Mouse (Mus musculus) lung, embryonic 14.5 days (tissue): ENCODE results near the gene Notch3. TPM values are rescaled to one million over a fixed set of nuclear protein-coding genes. Genes with fewer than 3 reads are reported as not detected.

ENCODE experiments used
- ATAC-seq: fragments of 200-750 bp; cut with Nextera tagmentation; 2 replicates; pipeline ENCODE4 v1.8.0; 2017; ENCODE audit warnings: mild to moderate bottlenecking, moderate TSS enrichment, moderate library complexity; ENCODE audit not compliant: insufficient read depth
- DNase-seq: peaks from one replicate; pipeline ENCODE4 v3.0.0-alpha.2; 2015
- H3K27ac ChIP-seq: fragments of 300-500 bp; sonication (generic); 2 replicates; pipeline ENCODE4 v1.5.1; 2014; ENCODE audit warnings: low read depth, mild to moderate bottlenecking, moderate library complexity
- H3K27me3 ChIP-seq: fragments of 300-500 bp; sonication (generic); 2 replicates; pipeline ENCODE4 v1.6.1; 2014; ENCODE audit warnings: low read length, control low read depth; ENCODE audit not compliant: insufficient read depth
- H3K36me3 ChIP-seq: fragments of 300-500 bp; sonication (generic); 2 replicates; pipeline ENCODE4 v1.6.1; 2014; ENCODE audit warnings: control low read depth; ENCODE audit not compliant: insufficient read depth
- H3K4me1 ChIP-seq: fragments of 300-500 bp; sonication (generic); 2 replicates; pipeline ENCODE4 v1.6.1; 2014; ENCODE audit warnings: antibody characterized with exemption, control low read depth; ENCODE audit not compliant: insufficient read depth
- H3K4me2 ChIP-seq: fragments of 300-500 bp; sonication (generic); 2 replicates; pipeline ENCODE4 v1.6.1; 2014; ENCODE audit warnings: mild to moderate bottlenecking
- H3K4me3 ChIP-seq: fragments of 300-500 bp; sonication (generic); 2 replicates; pipeline ENCODE4 v1.5.1; 2014; ENCODE audit warnings: low read depth, low read length
- H3K9ac ChIP-seq: fragments of 300-500 bp; sonication (generic); 2 replicates; pipeline ENCODE4 v1.6.1; 2014
- H3K9me3 ChIP-seq: fragments of 300-500 bp; sonication (generic); 2 replicates; pipeline ENCODE4 v1.6.1; 2016; ENCODE audit warnings: low read depth, low read length, control low read depth
- CTCF ChIP-seq: IDR thresholded peaks from 2 replicates; pipeline ENCODE4 v1.5.1; 2016; ENCODE audit warnings: antibody characterized with exemption, low read depth
- WGBS: fragments of 180-500 bp; shearing (Covaris S2); extraction: QIAGEN DNeasy Blood & Tissue Kit; methylation state at CpG from one replicate; pipeline ENCODE4 v1.1.7; 2014; 5-methylcytosine and 5-hydroxymethylcytosine counted together
- polyA plus RNA-seq: library from polyadenylated mRNA; unstranded; fragments of >200 nt; fragmentation: Nextera tagmentation; extraction: Ambion mirVana; gene quantifications from 2 replicates; pipeline ENCODE4 v1.2.1, GENCODE M21; 2014

The Notch3 gene
- polyA plus RNA-seq, 1 experiment from 2014 or later: 21.7 TPM

- DNase-seq: peak; percentile 55
- H3K27ac ChIP-seq: no peak within 1 kb of the TSS
- H3K4me1 ChIP-seq: 0 out of 2 replicates have a peak, but pooled peaks cover 9% of the 10 kb centered on the region
- H3K4me2 ChIP-seq: peak within 1 kb of the TSS; percentile 73
- 6% methylated on average over 42 of the region's 42 CpGs for WGBS
- H3K9ac ChIP-seq: peak within 1 kb of the TSS; percentile 26
- peaks cover 14% of the 10 kb centered on the region for H3K27me3 ChIP-seq
- no peaks in the 10 kb centered on the region for H3K9me3 ChIP-seq
- ATAC-seq: peak; percentile 55
- H3K4me3 ChIP-seq: peak within 1 kb of the TSS; percentile 33
- H3K36me3 ChIP-seq: no peaks in the 10 kb centered on the region
- no peak for TF ChIP-seq CTCF
These were observed 22.4 kb upstream of the Notch3 start, which contains the start of gene Ephx3 for GRCm38 (mm10) chr17:32188863-32189636. Ephx3 (minus strand) TSS chr17:32189549.

GRCm38 (mm10) chr17:32183017-32183416 is 16.4 kb upstream of the Notch3 start:
- Histone ChIP-seq H3K4me1 (peaks cover 7% of the 10 kb centered on the region), H3K4me2 (no peak overlapping the region), H3K27ac (no peak overlapping the region), H3K9ac (no peak overlapping the region), H3K9me3 (no peaks in the 10 kb centered on the region), H3K4me3 (no peak overlapping the region), H3K27me3 (peaks cover under 1% of the 10 kb centered on the region), H3K36me3 (no peaks in the 10 kb centered on the region)
- ATAC-seq (no peak), DNase-seq (no peak)
- WGBS: 35% methylated on average over 8 of the region's 8 CpGs
- TF ChIP-seq CTCF: no peak

- peaks cover 7% of the 10 kb centered on the region for H3K4me1 ChIP-seq
- no peaks in the 10 kb centered on the region for H3K9me3 ChIP-seq
- no peak overlapping the region for H3K4me2 ChIP-seq
- no peak for TF ChIP-seq CTCF
- 0 out of 2 replicates have a peak overlapping the region, but pooled peaks have one; percentile 16 for H3K27ac ChIP-seq
- no peak overlapping the region for H3K4me3 ChIP-seq
- DNase-seq (peak; percentile 76), ATAC-seq (peak; percentile 83)
- H3K9ac ChIP-seq: no peak overlapping the region
- WGBS: 28% methylated on average over 11 of the region's 11 CpGs
- no peaks in the 10 kb centered on the region for H3K27me3 ChIP-seq
- no peaks in the 10 kb centered on the region for H3K36me3 ChIP-seq
These were observed 13.2 kb upstream of the Notch3 start for GRCm38 (mm10) chr17:32179621-32180491.

- no peak for TF ChIP-seq CTCF
- H3K4me1 ChIP-seq: peaks cover 7% of the 10 kb centered on the region
- H3K4me2 ChIP-seq: no peak overlapping the region
- H3K27ac ChIP-seq: no peak overlapping the region
- DNase-seq (no peak), ATAC-seq (no peak)
- H3K4me3 ChIP-seq: no peak overlapping the region
- no peaks in the 10 kb centered on the region for H3K9me3 ChIP-seq
- WGBS: 86% methylated on average over 4 of the region's 4 CpGs
- H3K27me3 ChIP-seq: no peaks in the 10 kb centered on the region
- H3K36me3 ChIP-seq: no peaks in the 10 kb centered on the region
- no peak overlapping the region for H3K9ac ChIP-seq
These were observed 10.3 kb upstream of the Notch3 start for GRCm38 (mm10) chr17:32176919-32177318.

- H3K9me3 ChIP-seq: no peaks in the 10 kb centered on the region
- ATAC-seq (no peak; the same call in 1 of the 2 replicates), DNase-seq (peak; percentile 58)
- H3K4me2 ChIP-seq: no peak overlapping the region
- no peak overlapping the region for H3K9ac ChIP-seq
- no peak overlapping the region for H3K4me3 ChIP-seq
- TF ChIP-seq CTCF: no peak
- no peaks in the 10 kb centered on the region for H3K36me3 ChIP-seq
- no peak overlapping the region; the same call in 1 of the 2 replicates for H3K27ac ChIP-seq
- 52% methylated on average over 7 of the region's 7 CpGs for WGBS
- H3K4me1 ChIP-seq: no peaks in the 10 kb centered on the region
- no peaks in the 10 kb centered on the region for H3K27me3 ChIP-seq
These were observed 6.5 kb upstream of the Notch3 start for GRCm38 (mm10) chr17:32173166-32173565.

GRCm38 (mm10) chr17:32172485-32172884 is 5.8 kb upstream of the Notch3 start:
- Histone ChIP-seq H3K4me1 (no peaks in the 10 kb centered on the region), H3K9ac (no peak overlapping the region), H3K4me2 (no peak overlapping the region), H3K36me3 (no peaks in the 10 kb centered on the region), H3K27ac (peak overlapping the region; percentile 21; the same call in 1 of the 2 replicates), H3K27me3 (no peaks in the 10 kb centered on the region), H3K9me3 (no peaks in the 10 kb centered on the region), H3K4me3 (no peak overlapping the region)
- no peak for TF ChIP-seq CTCF
- ATAC-seq: no peak
- no peak for DNase-seq
- 77% methylated on average over 2 of the region's 2 CpGs for WGBS
